Mouse (Mus musculus): ENCODE measurements around the gene Tbcb. TPM values are rescaled to one million over a fixed set of nuclear protein-coding genes. Genes with fewer than 3 reads are reported as not detected.
A peak's percentile ranks its signal among the peaks of the same experiment; 100 is the strongest.

Gene Tbcb
- polyA plus RNA-seq, 1 experiment = 180 TPM

DNA sequence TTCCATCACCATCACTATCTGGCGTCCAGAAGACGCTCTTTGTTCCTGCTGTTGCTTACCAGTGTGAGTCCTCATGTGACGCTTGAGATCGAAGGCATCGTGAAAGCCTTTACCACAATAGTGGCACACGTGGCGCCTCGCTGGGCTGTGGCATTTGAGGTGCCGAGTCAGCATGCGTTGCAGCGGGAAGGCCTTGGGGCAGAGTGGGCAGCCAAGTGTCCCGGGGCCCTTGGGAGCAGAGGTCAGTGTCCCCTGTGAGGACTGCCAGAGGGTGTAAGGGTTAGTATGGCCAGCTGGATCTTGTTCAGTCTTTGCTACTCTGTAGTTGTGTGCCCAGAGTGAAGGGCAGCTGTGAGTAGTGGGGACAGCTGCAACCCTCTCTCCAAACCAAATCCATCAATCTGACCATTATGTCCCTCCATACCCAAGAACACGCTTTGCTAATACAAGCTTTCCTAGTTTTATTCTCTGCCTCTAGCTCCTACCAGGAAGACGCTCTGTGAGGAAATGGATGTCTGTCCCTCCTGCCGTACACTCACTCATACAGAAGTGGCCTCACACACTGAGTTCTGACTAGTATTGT is 2.3 kb upstream of the Tbcb start:
- Histone ChIP-seq H3K36me3 (ENCODE audit: control insufficient read depth, insufficient read depth) (peaks cover 9% of the 10 kb centered on the region), H3K79me3 (ENCODE audit: low read depth) (peaks cover 6% of the 10 kb centered on the region), H3ac (ENCODE audit: control insufficient read depth, insufficient read length, low read depth) (no peak overlapping the region), H3K27me3 (ENCODE audit: control insufficient read depth, insufficient read depth, insufficient read length) (no peaks in the 10 kb centered on the region), H3K4me3 (ENCODE audit: insufficient read depth, poor library complexity, severe bottlenecking) (no peak overlapping the region), H3K79me2 (ENCODE audit: control insufficient read depth, insufficient read depth) (peaks cover 13% of the 10 kb centered on the region)
- TF ChIP-seq CTCF (IDR thresholded peaks at IDR 0.05; ENCODE audit: control insufficient read depth, insufficient read depth, insufficient read length) (no peak), FOSL1 (IDR thresholded peaks at IDR 0.05; ENCODE audit: insufficient read depth, low read length, poor library complexity, severe bottlenecking) (no peak), MYOD1 (IDR thresholded peaks at IDR 0.05; ENCODE audit: control insufficient read depth, insufficient read length, low read depth) (no peak), USF1 (IDR thresholded peaks at IDR 0.05; ENCODE audit: low read depth) (no peak), CEBPB (IDR thresholded peaks at IDR 0.05; ENCODE audit: low read depth) (no peak), MYOG (IDR thresholded peaks at IDR 0.05; ENCODE audit: control insufficient read depth, extremely low read depth, insufficient read length) (no peak), MAX (IDR thresholded peaks at IDR 0.05) (no peak)

DNA sequence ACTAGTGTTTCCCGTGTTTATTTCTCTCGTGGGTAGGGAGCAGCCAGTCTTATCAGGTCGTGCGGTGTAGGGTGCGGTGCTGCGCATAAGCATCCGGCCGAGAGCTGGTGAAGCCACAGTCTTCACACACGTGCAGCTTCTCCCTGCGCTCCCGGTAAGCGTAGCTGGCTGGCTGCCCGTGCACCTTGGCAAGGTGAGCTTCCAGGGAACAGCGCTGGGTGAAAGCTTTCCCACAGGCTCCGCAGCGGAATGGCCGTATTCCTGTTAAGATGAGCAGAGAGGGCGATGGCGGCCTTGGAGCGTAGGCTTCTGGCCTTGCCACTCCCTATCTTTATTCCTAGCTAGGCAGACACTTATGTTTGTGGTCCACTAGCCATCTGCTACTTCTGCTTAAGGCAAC is 1.3 kb upstream of the Tbcb start:
- Histone ChIP-seq H3K36me3 (ENCODE audit: control insufficient read depth, insufficient read depth) (peaks cover 9% of the 10 kb centered on the region), H3K79me2 (ENCODE audit: control insufficient read depth, insufficient read depth) (peaks cover 13% of the 10 kb centered on the region), H3K79me3 (ENCODE audit: low read depth) (peaks cover 6% of the 10 kb centered on the region), H3K4me3 (ENCODE audit: insufficient read depth, poor library complexity, severe bottlenecking) (no peak overlapping the region), H3K27me3 (ENCODE audit: control insufficient read depth, insufficient read depth, insufficient read length) (no peaks in the 10 kb centered on the region), H3ac (ENCODE audit: control insufficient read depth, insufficient read length, low read depth) (no peak overlapping the region)
- TF ChIP-seq FOSL1 (IDR thresholded peaks at IDR 0.05; ENCODE audit: insufficient read depth, low read length, poor library complexity, severe bottlenecking) = no peak
- TF ChIP-seq MAX (IDR thresholded peaks at IDR 0.05) = no peak
- TF ChIP-seq MYOD1 (IDR thresholded peaks at IDR 0.05; ENCODE audit: control insufficient read depth, insufficient read length, low read depth) = no peak
- TF ChIP-seq CEBPB (IDR thresholded peaks at IDR 0.05; ENCODE audit: low read depth) = no peak
- TF ChIP-seq CTCF (IDR thresholded peaks at IDR 0.05; ENCODE audit: control insufficient read depth, insufficient read depth, insufficient read length) = no peak
- TF ChIP-seq MYOG (IDR thresholded peaks at IDR 0.05; ENCODE audit: control insufficient read depth, extremely low read depth, insufficient read length) = no peak
- TF ChIP-seq USF1 (IDR thresholded peaks at IDR 0.05; ENCODE audit: low read depth) = no peak

DNA sequence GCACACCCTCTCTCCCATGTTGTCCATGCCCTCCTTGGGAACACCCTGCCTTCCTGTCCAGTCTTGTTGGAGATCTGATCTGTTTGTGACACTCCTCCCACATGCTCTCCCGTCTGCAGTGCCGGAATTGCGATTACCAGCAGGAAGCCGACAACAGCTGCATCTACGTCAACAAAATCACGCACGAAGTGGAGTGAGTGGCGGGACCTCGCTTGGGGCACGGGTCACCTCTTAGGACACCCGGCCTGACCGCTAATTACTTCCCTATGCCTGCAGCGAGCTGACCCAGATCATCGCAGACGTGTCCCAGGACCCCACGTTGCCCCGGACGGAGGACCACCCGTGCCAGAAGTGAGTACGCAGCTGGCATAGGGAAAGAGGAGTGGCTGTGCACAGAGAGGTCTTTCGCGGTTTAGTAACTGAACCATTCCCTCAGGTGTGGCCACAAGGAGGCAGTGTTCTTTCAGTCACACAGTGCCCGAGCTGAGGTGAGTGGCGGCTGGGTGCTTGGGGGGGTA is 618 bp upstream of the Tbcb start:
- no peaks in the 10 kb centered on the region for H3K27me3 ChIP-seq (ENCODE audit: control insufficient read depth, insufficient read depth, insufficient read length)

DNA sequence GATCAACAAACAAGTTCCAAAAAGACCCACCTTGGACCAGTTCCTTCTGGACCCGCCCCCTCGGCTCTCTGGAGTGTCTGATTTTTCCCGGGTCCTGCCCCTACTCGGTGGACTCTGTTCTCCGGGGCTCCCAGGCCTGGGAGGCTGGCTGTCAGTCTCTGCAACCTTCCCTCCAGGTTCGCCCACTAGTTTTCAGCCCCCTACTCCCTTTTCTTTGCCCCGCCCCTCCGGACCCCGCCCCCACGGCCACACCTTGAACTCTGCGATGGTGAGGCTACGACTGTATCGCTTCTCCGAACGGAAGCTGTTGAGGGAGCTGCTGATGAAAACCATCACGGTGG is 774 bp downstream of the Tbcb start:
- peak overlapping the region; percentile 55 for H3K4me3 ChIP-seq (ENCODE audit: insufficient read depth, poor library complexity, severe bottlenecking)
- H3K79me2 ChIP-seq (ENCODE audit: control insufficient read depth, insufficient read depth) = peaks cover 13% of the 10 kb centered on the region
- H3K79me3 ChIP-seq (ENCODE audit: low read depth) = peaks cover 6% of the 10 kb centered on the region
- TF ChIP-seq CEBPB (IDR thresholded peaks at IDR 0.05; ENCODE audit: low read depth) = no peak
- no peak for TF ChIP-seq USF1 (IDR thresholded peaks at IDR 0.05; ENCODE audit: low read depth)
- TF ChIP-seq MYOG (IDR thresholded peaks at IDR 0.05; ENCODE audit: control insufficient read depth, extremely low read depth, insufficient read length) = no peak
- no peak for TF ChIP-seq CTCF (IDR thresholded peaks at IDR 0.05; ENCODE audit: control insufficient read depth, insufficient read depth, insufficient read length)
- TF ChIP-seq FOSL1 (IDR thresholded peaks at IDR 0.05; ENCODE audit: insufficient read depth, low read length, poor library complexity, severe bottlenecking) = no peak
- TF ChIP-seq MAX (IDR thresholded peaks at IDR 0.05) = no peak
- TF ChIP-seq MYOD1 (IDR thresholded peaks at IDR 0.05; ENCODE audit: control insufficient read depth, insufficient read length, low read depth) = no peak
- peak overlapping the region; percentile 87 for H3ac ChIP-seq (ENCODE audit: control insufficient read depth, insufficient read length, low read depth)
- H3K27me3 ChIP-seq (ENCODE audit: control insufficient read depth, insufficient read depth, insufficient read length) = no peaks in the 10 kb centered on the region
- H3K36me3 ChIP-seq (ENCODE audit: control insufficient read depth, insufficient read depth) = peaks cover 21% of the 10 kb centered on the region

More for the DNA sequence above, 618 bp upstream of the Tbcb start:
- Histone ChIP-seq H3K79me2 (ENCODE audit: control insufficient read depth, insufficient read depth) (peaks cover 13% of the 10 kb centered on the region), H3K79me3 (ENCODE audit: low read depth) (peaks cover 6% of the 10 kb centered on the region), H3ac (ENCODE audit: control insufficient read depth, insufficient read length, low read depth) (peak overlapping the region; percentile 58), H3K4me3 (ENCODE audit: insufficient read depth, poor library complexity, severe bottlenecking) (peak overlapping the region; percentile 64), H3K36me3 (ENCODE audit: control insufficient read depth, insufficient read depth) (peaks cover 9% of the 10 kb centered on the region)
- TF ChIP-seq CTCF (IDR thresholded peaks at IDR 0.05; ENCODE audit: control insufficient read depth, insufficient read depth, insufficient read length) = peak; percentile 35
- TF ChIP-seq MAX (IDR thresholded peaks at IDR 0.05) = no peak

DNA sequence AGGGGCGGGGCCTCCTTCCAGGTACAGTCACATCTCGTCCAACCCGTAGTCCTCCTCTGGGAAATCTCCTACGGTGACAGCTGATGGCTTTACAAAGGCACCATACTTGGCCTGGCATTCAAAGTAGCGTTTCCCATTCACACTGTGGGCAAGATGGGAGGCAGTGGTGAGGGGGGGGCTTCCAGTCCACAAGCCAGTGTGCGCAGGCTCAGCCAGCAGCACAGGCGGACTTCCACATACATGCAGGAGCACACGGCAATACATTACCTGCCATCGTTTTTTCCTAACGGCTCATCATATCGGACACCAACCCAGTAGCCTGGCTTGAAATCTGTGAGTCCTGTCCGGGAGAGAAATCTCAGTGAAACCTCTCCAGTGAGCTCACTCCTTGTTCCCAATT is 7.9 kb downstream of the Tbcb start:
- Histone ChIP-seq H3K27me3 (ENCODE audit: control insufficient read depth, insufficient read depth, insufficient read length) (no peaks in the 10 kb centered on the region), H3K79me2 (ENCODE audit: control insufficient read depth, insufficient read depth) (no peaks in the 10 kb centered on the region), H3K36me3 (ENCODE audit: control insufficient read depth, insufficient read depth) (peaks cover 18% of the 10 kb centered on the region), H3ac (ENCODE audit: control insufficient read depth, insufficient read length, low read depth) (no peak overlapping the region), H3K79me3 (ENCODE audit: low read depth) (no peaks in the 10 kb centered on the region), H3K4me3 (ENCODE audit: insufficient read depth, poor library complexity, severe bottlenecking) (no peak overlapping the region)
- TF ChIP-seq MAX (IDR thresholded peaks at IDR 0.05) (no peak), CTCF (IDR thresholded peaks at IDR 0.05; ENCODE audit: control insufficient read depth, insufficient read depth, insufficient read length) (no peak), USF1 (IDR thresholded peaks at IDR 0.05; ENCODE audit: low read depth) (no peak), MYOG (IDR thresholded peaks at IDR 0.05; ENCODE audit: control insufficient read depth, extremely low read depth, insufficient read length) (no peak), MYOD1 (IDR thresholded peaks at IDR 0.05; ENCODE audit: control insufficient read depth, insufficient read length, low read depth) (no peak), FOSL1 (IDR thresholded peaks at IDR 0.05; ENCODE audit: insufficient read depth, low read length, poor library complexity, severe bottlenecking) (no peak), CEBPB (IDR thresholded peaks at IDR 0.05; ENCODE audit: low read depth) (no peak)

DNA sequence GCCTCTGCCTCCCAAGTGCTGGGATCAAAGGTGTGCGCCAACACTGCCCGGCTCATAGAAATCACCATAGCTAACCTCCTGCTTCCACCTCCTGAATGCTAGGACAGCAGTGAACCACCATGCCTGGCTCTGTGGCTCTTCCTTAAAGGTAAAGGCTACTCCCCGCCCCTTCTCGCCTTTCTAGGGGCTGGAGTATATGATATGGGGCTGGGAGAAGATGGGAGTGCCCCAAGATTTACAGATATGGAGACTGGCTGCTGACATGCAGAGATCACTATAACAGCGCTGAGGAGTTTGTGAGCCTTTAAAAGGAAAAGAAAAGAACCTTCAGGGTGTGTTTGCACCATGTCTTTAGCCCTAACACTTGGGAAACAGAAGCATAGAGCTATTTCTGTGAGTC is 9.9 kb downstream of the Tbcb start:
- Histone ChIP-seq H3K27me3 (ENCODE audit: control insufficient read depth, insufficient read depth, insufficient read length) (no peaks in the 10 kb centered on the region), H3K4me3 (ENCODE audit: insufficient read depth, poor library complexity, severe bottlenecking) (no peak overlapping the region), H3K36me3 (ENCODE audit: control insufficient read depth, insufficient read depth) (peaks cover 15% of the 10 kb centered on the region), H3ac (ENCODE audit: control insufficient read depth, insufficient read length, low read depth) (no peak overlapping the region), H3K79me3 (ENCODE audit: low read depth) (no peaks in the 10 kb centered on the region), H3K79me2 (ENCODE audit: control insufficient read depth, insufficient read depth) (no peaks in the 10 kb centered on the region)
- no peak for TF ChIP-seq MYOD1 (IDR thresholded peaks at IDR 0.05; ENCODE audit: control insufficient read depth, insufficient read length, low read depth)
- TF ChIP-seq USF1 (IDR thresholded peaks at IDR 0.05; ENCODE audit: low read depth) = no peak
- TF ChIP-seq CEBPB (IDR thresholded peaks at IDR 0.05; ENCODE audit: low read depth) = no peak
- no peak for TF ChIP-seq MAX (IDR thresholded peaks at IDR 0.05)
- TF ChIP-seq MYOG (IDR thresholded peaks at IDR 0.05; ENCODE audit: control insufficient read depth, extremely low read depth, insufficient read length) = no peak
- TF ChIP-seq CTCF (IDR thresholded peaks at IDR 0.05; ENCODE audit: control insufficient read depth, insufficient read depth, insufficient read length) = no peak
- TF ChIP-seq FOSL1 (IDR thresholded peaks at IDR 0.05; ENCODE audit: insufficient read depth, low read length, poor library complexity, severe bottlenecking) = no peak
